Comparison of ENCODE assay signal across 8 mouse cellular contexts in the genomic region with DNA sequence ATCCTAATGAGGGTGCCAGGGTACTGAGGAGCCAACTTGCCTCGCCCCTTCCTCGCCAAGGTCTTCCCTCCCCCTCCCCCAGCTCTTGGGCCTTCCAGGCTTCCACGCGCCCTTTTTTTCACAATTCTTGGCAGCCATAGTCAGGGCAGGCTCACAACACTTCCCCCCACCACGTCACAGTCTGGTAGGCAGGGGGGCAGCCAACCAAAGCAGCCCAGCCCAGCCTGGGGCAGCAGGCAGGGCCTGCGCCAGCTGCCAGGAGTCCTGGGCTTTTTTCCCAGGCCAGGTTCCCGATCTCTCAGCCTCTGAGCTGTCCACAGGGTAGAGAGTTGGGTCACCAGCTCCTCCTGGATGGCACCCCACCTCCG. TPM values are rescaled to one million over a fixed set of nuclear protein-coding genes. Genes with fewer than 3 reads are reported as not detected.
DNase-seq lines count a peak whose midpoint lies in the region; ATAC-seq lines count a peak whose summit lies in the region.
"Had no signal": no experiment of that assay in that cellular context is flagged by ENCODE, and none has a peak within 500 bp of the region (broad histone marks: within the 10 kb centered on the region; RNA-seq: fewer than 3 reads in every experiment).

No protein-coding gene starts in this region.

- no peaks in the 10 kb centered on the region; the same call in 1 of the 2 replicates for H3K27me3 ChIP-seq in embryonic facial prominence, embryonic 11.5 days (ENCODE audit: control insufficient read depth, insufficient read depth, low read length)
- no peaks in the 10 kb centered on the region; the same call in 1 of the 2 replicates for H3K27me3 ChIP-seq in hindbrain, embryonic 11.5 days (ENCODE audit: control insufficient read depth, insufficient read depth, low read length)
- no peaks in the 10 kb centered on the region for H3K27me3 ChIP-seq in neural tube, embryonic 12.5 days (replicated peaks)

- H3K4me1 ChIP-seq in embryonic facial prominence, embryonic 11.5 days (ENCODE audit: control insufficient read depth, insufficient read depth, low read length) = peaks cover 5% of the 10 kb centered on the region; the same call in 1 of the 2 replicates
- peaks cover 23% of the 10 kb centered on the region for H3K4me1 ChIP-seq in hindbrain, embryonic 11.5 days (replicated peaks; ENCODE audit: control insufficient read depth, insufficient read depth, low read length)
- H3K4me1 ChIP-seq in neural tube, embryonic 12.5 days = peaks cover 71% of the 10 kb centered on the region

- H3K4me3 ChIP-seq in embryonic facial prominence, embryonic 11.5 days (ENCODE audit: low read depth, low read length) = no peak overlapping the region
- H3K4me3 ChIP-seq in hindbrain, embryonic 11.5 days (ENCODE audit: low read depth, low read length) = peak overlapping the region; percentile 40
- H3K4me3 ChIP-seq in neural tube, embryonic 12.5 days = peak overlapping the region; percentile 44

- peaks cover 3% of the 10 kb centered on the region; the same call in 1 of the 2 replicates for H3K9me3 ChIP-seq in embryonic facial prominence, embryonic 11.5 days (replicated peaks; ENCODE audit: control insufficient read depth, low read length)
- H3K9me3 ChIP-seq in hindbrain, embryonic 11.5 days (ENCODE audit: control insufficient read depth, low read length) = peaks cover 4% of the 10 kb centered on the region; the same call in 1 of the 2 replicates
- H3K9me3 ChIP-seq in neural tube, embryonic 12.5 days = peaks cover 8% of the 10 kb centered on the region

- peaks cover 4% of the 10 kb centered on the region for H3K36me3 ChIP-seq in embryonic facial prominence, embryonic 11.5 days (replicated peaks; ENCODE audit: control insufficient read depth, insufficient read depth, low read depth, low read length)
- H3K36me3 ChIP-seq in hindbrain, embryonic 11.5 days (ENCODE audit: control insufficient read depth, insufficient read depth, low read length) = peaks cover 24% of the 10 kb centered on the region
- peaks cover 63% of the 10 kb centered on the region for H3K36me3 ChIP-seq in neural tube, embryonic 12.5 days

- WGBS in embryonic facial prominence, embryonic 11.5 days = 59% methylated on average over 8 of the region's 8 CpGs
- WGBS in hindbrain, embryonic 11.5 days = 36% methylated on average over 8 of the region's 8 CpGs
- WGBS in neural tube, embryonic 12.5 days = 45% methylated on average over 8 of the region's 8 CpGs

- peak overlapping the region; percentile 42; the same call in 1 of the 2 replicates for H3K27ac ChIP-seq in embryonic facial prominence, embryonic 11.5 days (replicated peaks; ENCODE audit: low read depth, low read length)
- H3K27ac ChIP-seq in hindbrain, embryonic 11.5 days (ENCODE audit: low read depth, low read length) = peak overlapping the region; percentile 99
- peak overlapping the region; percentile 78 for H3K27ac ChIP-seq in neural tube, embryonic 12.5 days

- peak; percentile 76 to 80 for DNase-seq in right cerebral cortex, postnatal 10 days (ENCODE audit: low spot score in 2 of 2)
- no peak for DNase-seq in right cerebral cortex, postnatal 25 days
- DNase-seq in embryonic facial prominence, embryonic 11.5 days (ENCODE audit: low spot score) = no peak
- peak; percentile 69 for DNase-seq in hindbrain, embryonic 11.5 days (ENCODE audit: low spot score)
- peak; percentile 55 to 70 for DNase-seq in layer of hippocampus, postnatal 36 days
- no peak for DNase-seq in thymus, postnatal 10 days (ENCODE audit: low spot score in 2 of 2)

- peak overlapping the region; percentile 32 for H3K4me2 ChIP-seq in embryonic facial prominence, embryonic 11.5 days (ENCODE audit: low read depth, low read length)
- peak overlapping the region; percentile 86 for H3K4me2 ChIP-seq in hindbrain, embryonic 11.5 days (replicated peaks; ENCODE audit: low read depth, low read length)
- H3K4me2 ChIP-seq in neural tube, embryonic 12.5 days (replicated peaks) = peak overlapping the region; percentile 92

- no peak for ATAC-seq in embryonic facial prominence, embryonic 11.5 days (replicated peaks; ENCODE audit: insufficient number of reproducible peaks, low FRiP score, low TSS enrichment, low read depth)
- ATAC-seq in hindbrain, embryonic 11.5 days (ENCODE audit: low FRiP score) = peak; percentile 55
- peak; percentile 53 for ATAC-seq in neural tube, embryonic 12.5 days (ENCODE audit: low FRiP score, low read depth)

- H3K9ac ChIP-seq in embryonic facial prominence, embryonic 11.5 days (replicated peaks; ENCODE audit: low read length) = peak overlapping the region; percentile 53
- H3K9ac ChIP-seq in hindbrain, embryonic 11.5 days (ENCODE audit: low read depth, low read length) = peak overlapping the region; percentile 95
- peak overlapping the region; percentile 81 for H3K9ac ChIP-seq in neural tube, embryonic 12.5 days

RNA-seq across cellular contexts. Expression of a gene that starts 3.6 kb away (rescaled TPM):
- 12.4 and 13.5 TPM in 2 replicates for polyA plus RNA-seq in embryonic facial prominence, embryonic 11.5 days (2014; fragmentation: Nextera tagmentation; extraction: Ambion mirVana)
- 76.7 and 101 TPM in 2 replicates for polyA plus RNA-seq in hindbrain, embryonic 11.5 days (2014; fragmentation: Nextera tagmentation; extraction: Ambion mirVana)
- 100 to 1,000 TPM; 178 to 190 TPM for total RNA-seq in layer of hippocampus, postnatal 36 days (2021)
- polyA plus RNA-seq in neural tube, embryonic 12.5 days (2016; fragmentation: Nextera tagmentation; extraction: Ambion mirVana) = 71.4 and 71.5 TPM in 2 replicates

RNA-seq across cellular contexts. Expression of a gene that starts 28.1 kb away (rescaled TPM):
- 71.5 and 81.7 TPM in 2 replicates for polyA plus RNA-seq in embryonic facial prominence, embryonic 11.5 days (2014; fragmentation: Nextera tagmentation; extraction: Ambion mirVana)
- 48.7 and 53.5 TPM in 2 replicates for polyA plus RNA-seq in hindbrain, embryonic 11.5 days (2014; fragmentation: Nextera tagmentation; extraction: Ambion mirVana)
- 10 to 100 TPM; 18.4 TPM for total RNA-seq in layer of hippocampus, postnatal 36 days (2021)
- polyA plus RNA-seq in neural tube, embryonic 12.5 days (2016; fragmentation: Nextera tagmentation; extraction: Ambion mirVana) = 35.7 and 37.1 TPM in 2 replicates

RNA-seq across cellular contexts. Expression of a gene that starts 33.3 kb away (rescaled TPM):
- polyA plus RNA-seq in embryonic facial prominence, embryonic 11.5 days (2014; fragmentation: Nextera tagmentation; extraction: Ambion mirVana) = 153 TPM in 2 replicates
- polyA plus RNA-seq in hindbrain, embryonic 11.5 days (2014; fragmentation: Nextera tagmentation; extraction: Ambion mirVana) = 181 and 206 TPM in 2 replicates
- 100 to 1,000 TPM; 190 to 210 TPM for total RNA-seq in layer of hippocampus, postnatal 36 days (2021)
- polyA plus RNA-seq in neural tube, embryonic 12.5 days (2016; fragmentation: Nextera tagmentation; extraction: Ambion mirVana) = 212 and 213 TPM in 2 replicates

RNA-seq across cellular contexts. Expression of a gene that starts 47.0 kb away (rescaled TPM):
- 0.32 TPM in 1 of 2 replicates, not detected in the other for polyA plus RNA-seq in embryonic facial prominence, embryonic 11.5 days (2014; fragmentation: Nextera tagmentation; extraction: Ambion mirVana)
- polyA plus RNA-seq in hindbrain, embryonic 11.5 days (2014; fragmentation: Nextera tagmentation; extraction: Ambion mirVana) = not detected in 2 replicates
- 1 to 10 TPM; 1.8 to 1.9 TPM for total RNA-seq in layer of hippocampus, postnatal 36 days (2021)
- 0.25 and 0.26 TPM in 2 replicates for polyA plus RNA-seq in neural tube, embryonic 12.5 days (2016; fragmentation: Nextera tagmentation; extraction: Ambion mirVana)
- polyA plus RNA-seq: small intestine, adult 2 months had no signal

Comparison
In these comparisons a context has a peak if more than half of its experiments do, and no peak if none do; other contexts are left out.
1. DNase-seq: peak in right cerebral cortex, postnatal 10 days (2 of 2), hindbrain, embryonic 11.5 days (single experiment) and layer of hippocampus, postnatal 36 days (2 of 2); none in right cerebral cortex, postnatal 25 days (single experiment), embryonic facial prominence, embryonic 11.5 days (single experiment) and thymus, postnatal 10 days (0 of 2).
2. H3K27ac ChIP-seq: peak in every context shown above with its lines; median percentile 99 in hindbrain, embryonic 11.5 days; 78 in neural tube, embryonic 12.5 days; 42 in embryonic facial prominence, embryonic 11.5 days.
3. H3K4me2 ChIP-seq: peak in every context shown above with its lines; median percentile 92 in neural tube, embryonic 12.5 days; 86 in hindbrain, embryonic 11.5 days; 32 in embryonic facial prominence, embryonic 11.5 days.
4. Peak in every context shown above with its lines, with median percentiles within 50 percentile points of each other: H3K9ac ChIP-seq.